Mouse (Mus musculus) hindbrain, embryonic 13.5 days (tissue): ENCODE data around the gene Dntt. TPM values are rescaled to one million over a fixed set of nuclear protein-coding genes. Genes with fewer than 3 reads are reported as not detected.
A peak's percentile ranks its signal among the peaks of the same experiment; 100 is the strongest.

Experiments used
- ATAC-seq: fragments of 200-750 bp; cut with Nextera tagmentation; 2 replicates; pipeline ENCODE4 v1.8.0; 2017; ENCODE audit warnings: moderate TSS enrichment; ENCODE audit not compliant: low FRiP score
- H3K27ac ChIP-seq: fragments of 300-500 bp; sonication (generic); 2 replicates; pipeline ENCODE4 v1.5.1; 2015; ENCODE audit warnings: inconsistent platforms, mild to moderate bottlenecking, moderate library complexity
- H3K27me3 ChIP-seq: fragments of 300-500 bp; sonication (generic); 2 replicates; pipeline ENCODE4 v1.6.1; 2015; ENCODE audit warnings: mild to moderate bottlenecking, inconsistent platforms
- H3K36me3 ChIP-seq: fragments of 300-500 bp; sonication (generic); 2 replicates; pipeline ENCODE4 v1.6.1; 2015; ENCODE audit warnings: mild to moderate bottlenecking, inconsistent platforms
- H3K4me1 ChIP-seq: fragments of 300-500 bp; sonication (generic); replicated peaks from 2 replicates; pipeline ENCODE4 v1.6.1; 2015; ENCODE audit warnings: inconsistent platforms
- H3K4me2 ChIP-seq: fragments of 300-500 bp; sonication (generic); 2 replicates; pipeline ENCODE4 v1.6.1; 2015; ENCODE audit warnings: inconsistent platforms, mild to moderate bottlenecking, moderate library complexity
- H3K4me3 ChIP-seq: fragments of 300-500 bp; sonication (generic); 2 replicates; pipeline ENCODE4 v1.5.1; 2015; ENCODE audit warnings: mild to moderate bottlenecking, inconsistent platforms
- H3K9ac ChIP-seq: fragments of 300-500 bp; sonication (generic); 2 replicates; pipeline ENCODE4 v1.6.1; 2015; ENCODE audit warnings: mild to moderate bottlenecking, inconsistent platforms
- H3K9me3 ChIP-seq: fragments of 300-500 bp; sonication (generic); 2 replicates; pipeline ENCODE4 v1.6.1; 2016; ENCODE audit warnings: inconsistent platforms
- WGBS: fragments of 180-500 bp; shearing (Covaris S2); methylation state at CpG from one replicate; pipeline ENCODE4 v1.1.7; 2015; 5-methylcytosine and 5-hydroxymethylcytosine counted together
- polyA plus RNA-seq: library from polyadenylated mRNA; unstranded; fragments of >200 nt; fragmentation: Nextera tagmentation; extraction: Ambion mirVana; gene quantifications from 2 replicates; pipeline ENCODE4 v1.2.1, GENCODE M21; 2015

The Dntt gene
- polyA plus RNA-seq, 1 experiment from 2014 or later, result not detected

- Histone ChIP-seq H3K9ac (no peak overlapping the region), H3K4me3 (no peak overlapping the region), H3K9me3 (no peaks in the 10 kb centered on the region), H3K27ac (no peak overlapping the region), H3K27me3 (no peaks in the 10 kb centered on the region), H3K4me1 (no peaks in the 10 kb centered on the region), H3K4me2 (no peak overlapping the region), H3K36me3 (no peaks in the 10 kb centered on the region)
- ATAC-seq, result no peak
- 60% methylated on average over 10 of the region's 10 CpGs for WGBS
Measured at GRCm38 (mm10) chr19:41045091-41045770, 16.2 kb downstream of the Dntt start.

GRCm38 (mm10) chr19:41047437-41048186 is 18.5 kb downstream of the Dntt start:
- no peak overlapping the region for H3K4me3 ChIP-seq
- ATAC-seq, result no peak
- H3K36me3 ChIP-seq, result no peaks in the 10 kb centered on the region
- WGBS, result 82% methylated on average over 9 of the region's 9 CpGs
- no peaks in the 10 kb centered on the region for H3K4me1 ChIP-seq
- no peak overlapping the region for H3K4me2 ChIP-seq
- no peak overlapping the region for H3K27ac ChIP-seq
- H3K27me3 ChIP-seq, result no peaks in the 10 kb centered on the region
- no peak overlapping the region for H3K9ac ChIP-seq
- no peaks in the 10 kb centered on the region for H3K9me3 ChIP-seq

GRCm38 (mm10) chr19:41048187-41048559 is 19.1 kb downstream of the Dntt start:
- 93% methylated on average over 3 of the region's 3 CpGs for WGBS
- Histone ChIP-seq H3K27ac (no peak overlapping the region), H3K36me3 (no peaks in the 10 kb centered on the region), H3K27me3 (no peaks in the 10 kb centered on the region), H3K9ac (no peak overlapping the region), H3K9me3 (no peaks in the 10 kb centered on the region), H3K4me2 (no peak overlapping the region), H3K4me3 (no peak overlapping the region), H3K4me1 (no peaks in the 10 kb centered on the region)
- no peak for ATAC-seq

GRCm38 (mm10) chr19:41051714-41052113 is 22.6 kb downstream of the Dntt start:
- no peak overlapping the region for H3K4me3 ChIP-seq
- no peaks in the 10 kb centered on the region for H3K27me3 ChIP-seq
- H3K4me1 ChIP-seq, result no peaks in the 10 kb centered on the region
- no peak overlapping the region for H3K4me2 ChIP-seq
- 95% methylated on average over 1 of the region's 1 CpGs for WGBS
- H3K9ac ChIP-seq, result no peak overlapping the region
- no peaks in the 10 kb centered on the region for H3K9me3 ChIP-seq
- no peak for ATAC-seq
- H3K36me3 ChIP-seq, result no peaks in the 10 kb centered on the region
- H3K27ac ChIP-seq, result no peak overlapping the region

- Histone ChIP-seq H3K27me3 (no peaks in the 10 kb centered on the region), H3K4me2 (no peak overlapping the region), H3K4me3 (no peak overlapping the region), H3K4me1 (no peaks in the 10 kb centered on the region), H3K36me3 (no peaks in the 10 kb centered on the region), H3K9me3 (no peaks in the 10 kb centered on the region), H3K9ac (no peak overlapping the region), H3K27ac (no peak overlapping the region)
- 47% methylated on average over 5 of the region's 5 CpGs for WGBS
- no peak for ATAC-seq
Measured at GRCm38 (mm10) chr19:41052247-41052646, 23.2 kb downstream of the Dntt start.

GRCm38 (mm10) chr19:41053530-41053929 is 24.5 kb downstream of the Dntt start:
- no peak overlapping the region for H3K9ac ChIP-seq
- 38% methylated on average over 10 of the region's 10 CpGs for WGBS
- H3K4me2 ChIP-seq, result no peak overlapping the region
- no peak overlapping the region for H3K27ac ChIP-seq
- H3K9me3 ChIP-seq, result no peaks in the 10 kb centered on the region
- no peaks in the 10 kb centered on the region for H3K27me3 ChIP-seq
- H3K36me3 ChIP-seq, result no peaks in the 10 kb centered on the region
- H3K4me3 ChIP-seq, result no peak overlapping the region
- H3K4me1 ChIP-seq, result no peaks in the 10 kb centered on the region
- no peak for ATAC-seq

GRCm38 (mm10) chr19:41054702-41055101 is 25.6 kb downstream of the Dntt start:
- no peaks in the 10 kb centered on the region for H3K27me3 ChIP-seq
- no peak overlapping the region for H3K27ac ChIP-seq
- no peak for ATAC-seq
- H3K9ac ChIP-seq, result no peak overlapping the region
- no peaks in the 10 kb centered on the region for H3K36me3 ChIP-seq
- 72% methylated on average over 4 of the region's 4 CpGs for WGBS
- no peak overlapping the region for H3K4me3 ChIP-seq
- H3K9me3 ChIP-seq, result no peaks in the 10 kb centered on the region
- no peak overlapping the region for H3K4me2 ChIP-seq
- H3K4me1 ChIP-seq, result no peaks in the 10 kb centered on the region

GRCm38 (mm10) chr19:41071500-41071899 is 42.4 kb downstream of the Dntt start:
- 7% methylated on average over 8 of the region's 8 CpGs for WGBS
- Histone ChIP-seq H3K27me3 (no peaks in the 10 kb centered on the region; the same call in 1 of the 2 replicates), H3K4me2 (no peak overlapping the region), H3K9ac (no peak overlapping the region), H3K36me3 (no peaks in the 10 kb centered on the region), H3K9me3 (no peaks in the 10 kb centered on the region), H3K27ac (no peak overlapping the region), H3K4me1 (no peaks in the 10 kb centered on the region), H3K4me3 (no peak overlapping the region)
- no peak for ATAC-seq

- H3K27me3 ChIP-seq, result no peaks in the 10 kb centered on the region; the same call in 1 of the 2 replicates
- H3K9ac ChIP-seq, result no peak overlapping the region
- H3K9me3 ChIP-seq, result no peaks in the 10 kb centered on the region
- WGBS, result 88% methylated on average over 14 of the region's 14 CpGs
- ATAC-seq, result no peak
- H3K4me3 ChIP-seq, result no peak overlapping the region
- no peak overlapping the region for H3K27ac ChIP-seq
- no peaks in the 10 kb centered on the region for H3K4me1 ChIP-seq
- H3K4me2 ChIP-seq, result no peak overlapping the region
- H3K36me3 ChIP-seq, result no peaks in the 10 kb centered on the region
Measured at GRCm38 (mm10) chr19:41073746-41074455, 44.8 kb downstream of the Dntt start.

GRCm38 (mm10) chr19:41076906-41077305 is 47.8 kb downstream of the Dntt start, which contains the start of gene Opalin:
Opalin (minus strand) TSS chr19:41077113.
- no peaks in the 10 kb centered on the region for H3K9me3 ChIP-seq
- no peak within 1 kb of the TSS for H3K4me2 ChIP-seq
- no peaks in the 10 kb centered on the region; the same call in 1 of the 2 replicates for H3K27me3 ChIP-seq
- H3K4me3 ChIP-seq, result no peak within 1 kb of the TSS
- WGBS, result 74% methylated on average over 3 of the region's 3 CpGs
- ATAC-seq, result no peak
- no peaks in the 10 kb centered on the region for H3K36me3 ChIP-seq
- no peak within 1 kb of the TSS for H3K9ac ChIP-seq
- peaks cover 9% of the 10 kb centered on the region for H3K4me1 ChIP-seq
- no peak within 1 kb of the TSS for H3K27ac ChIP-seq

- no peaks in the 10 kb centered on the region for H3K9me3 ChIP-seq
- H3K4me2 ChIP-seq, result no peak overlapping the region
- H3K27ac ChIP-seq, result peak overlapping the region; percentile 42; the same call in 1 of the 2 replicates
- H3K36me3 ChIP-seq, result no peaks in the 10 kb centered on the region
- no peak for ATAC-seq
- WGBS, result 25% methylated on average over 3 of the region's 3 CpGs
- no peaks in the 10 kb centered on the region for H3K27me3 ChIP-seq
- H3K4me3 ChIP-seq, result no peak overlapping the region
- H3K9ac ChIP-seq, result no peak overlapping the region
- peaks cover 12% of the 10 kb centered on the region for H3K4me1 ChIP-seq
Measured at GRCm38 (mm10) chr19:41081589-41081988, 52.5 kb downstream of the Dntt start.

- Histone ChIP-seq H3K36me3 (no peaks in the 10 kb centered on the region), H3K27ac (no peak overlapping the region), H3K4me3 (no peak overlapping the region), H3K9ac (no peak overlapping the region), H3K4me1 (peaks cover 12% of the 10 kb centered on the region), H3K9me3 (no peaks in the 10 kb centered on the region), H3K27me3 (peaks cover 3% of the 10 kb centered on the region), H3K4me2 (no peak overlapping the region)
- WGBS, result 95% methylated on average over 14 of the region's 14 CpGs
- no peak for ATAC-seq
Measured at GRCm38 (mm10) chr19:41083646-41084045, 54.6 kb downstream of the Dntt start.
